Mouse (Mus musculus) thymus, postnatal 10 days (tissue): ENCODE results near the gene Asic3.

ENCODE experiments used
- DNase-seq, 2 experiments: peaks; one replicate each; pipeline ENCODE4 v3.0.0; 2021; ENCODE audit warnings: low spot score in 2 of 2

Gene Asic3

GRCm38 (mm10) chr5:24452030-24452690, 39.0 kb downstream of the Asic3 start, which contains the start of gene Agap3:
Agap3 (plus strand) TSS chr5:24452177.
- DNase-seq: peak; percentile 38 to 40

GRCm38 (mm10) chr5:24452691-24453233, 39.6 kb downstream of the Asic3 start:
- peak; percentile 14 to 26 for DNase-seq

- no peak for DNase-seq
Observed at GRCm38 (mm10) chr5:24453283-24453984, 40.2 kb downstream of the Asic3 start.

DNA sequence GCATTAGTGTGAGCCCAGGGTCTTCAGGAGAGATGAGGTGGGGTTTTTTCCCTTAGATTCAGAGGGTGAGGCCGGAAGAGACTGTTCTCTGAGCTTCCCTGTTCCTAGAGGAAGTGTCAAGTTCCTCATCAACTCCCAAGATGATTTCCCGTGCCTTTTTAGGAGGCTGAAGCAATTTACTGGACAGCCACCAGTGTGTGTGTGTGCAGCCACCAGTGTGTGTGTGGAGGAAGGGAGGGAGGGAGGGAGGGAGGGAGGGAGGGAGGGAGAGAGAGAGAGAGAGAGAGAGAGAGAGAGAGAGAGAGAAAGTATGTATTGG, 40.8 kb downstream of the Asic3 start:
- no peak for DNase-seq

DNA sequence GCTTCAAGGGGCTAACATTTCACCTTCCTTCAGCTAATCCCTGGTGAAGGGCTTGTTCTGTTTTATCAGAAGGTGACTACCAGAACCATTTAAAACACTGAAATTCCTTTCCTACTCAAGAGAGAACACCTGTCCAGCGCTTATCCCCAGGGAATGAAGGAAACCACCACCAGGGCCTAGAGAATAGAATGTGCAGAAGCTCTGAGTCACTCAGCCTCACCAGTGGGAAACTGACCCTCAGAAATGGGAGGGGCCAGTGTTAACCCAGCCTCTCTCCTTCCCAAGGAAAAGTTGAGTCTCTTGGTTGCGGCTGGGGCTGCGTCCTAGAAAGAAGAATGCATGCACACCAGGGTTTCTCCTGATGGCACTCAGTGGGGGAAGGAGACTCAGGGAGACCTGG, 41.9 kb downstream of the Asic3 start:
- no peak for DNase-seq

- DNase-seq: no peak
Observed at GRCm38 (mm10) chr5:24455613-24456012, 42.4 kb downstream of the Asic3 start.

GRCm38 (mm10) chr5:24466762-24467161, 53.6 kb downstream of the Asic3 start:
- DNase-seq: no peak
